ENCODE assay signal across 11 mouse cellular contexts in genomic region chr11:74767469-74767868, GRCm38 (mm10). TPM values are rescaled to one million over a fixed set of nuclear protein-coding genes. Genes with fewer than 3 reads are reported as not detected.
A peak's percentile ranks its signal among the peaks of the same experiment; 100 is the strongest.
DNase-seq lines count a peak whose midpoint lies in the region; ATAC-seq lines count a peak whose summit lies in the region.
"Had no signal": no experiment of that assay in that cellular context is flagged by ENCODE, and none has a peak within 500 bp of the region (broad histone marks: within the 10 kb centered on the region; RNA-seq: fewer than 3 reads in every experiment).

No protein-coding gene starts in this region.

- no peak for ATAC-seq in heart, embryonic 11.5 days (replicated peaks; ENCODE audit: insufficient number of reproducible peaks, low FRiP score, low TSS enrichment)
- ATAC-seq in erythroid progenitor cell, adult 5-6 weeks (replicated peaks; ENCODE audit: low FRiP score, poor library complexity, severe bottlenecking) = no peak
- no peak for ATAC-seq in intestine, embryonic 15.5 days
- ATAC-seq: lung, postnatal 0 days had no signal

- no peaks in the 10 kb centered on the region for H3K36me3 ChIP-seq in heart, embryonic 11.5 days (ENCODE audit: control insufficient read depth, insufficient read depth, low read length)
- no peaks in the 10 kb centered on the region for H3K36me3 ChIP-seq in intestine, embryonic 15.5 days
- H3K36me3 ChIP-seq: embryonic facial prominence, embryonic 10.5 days; liver, embryonic 13.5 days had no signal

- peaks cover 8% of the 10 kb centered on the region for H3K4me1 ChIP-seq in heart, embryonic 11.5 days (ENCODE audit: control insufficient read depth, insufficient read depth, low read length)
- H3K4me1 ChIP-seq in intestine, embryonic 15.5 days (replicated peaks) = peaks cover 8% of the 10 kb centered on the region; the same call in 1 of the 2 replicates

- WGBS in heart, embryonic 11.5 days (ENCODE audit: insufficient replicate concordance) = 72% methylated on average over 4 of the region's 4 CpGs
- 91% methylated on average over 4 of the region's 4 CpGs for WGBS in intestine, embryonic 15.5 days

- no peaks in the 10 kb centered on the region for H3K9me3 ChIP-seq in heart, embryonic 11.5 days (replicated peaks; ENCODE audit: control insufficient read depth, low read length)
- H3K9me3 ChIP-seq in intestine, embryonic 15.5 days = no peaks in the 10 kb centered on the region
- H3K9me3 ChIP-seq: embryonic facial prominence, embryonic 10.5 days; liver, embryonic 13.5 days had no signal

- no peak overlapping the region for H3K4me2 ChIP-seq in heart, embryonic 11.5 days
- H3K4me2 ChIP-seq in intestine, embryonic 15.5 days (replicated peaks) = no peak overlapping the region
- H3K4me2 ChIP-seq: liver, embryonic 13.5 days had no signal

- no peaks in the 10 kb centered on the region for H3K27me3 ChIP-seq in heart, embryonic 11.5 days (ENCODE audit: control insufficient read depth, insufficient read depth, low read length)
- H3K27me3 ChIP-seq in intestine, embryonic 15.5 days (replicated peaks) = no peaks in the 10 kb centered on the region
- H3K27me3 ChIP-seq: liver, embryonic 13.5 days had no signal

- H3K9ac ChIP-seq in heart, embryonic 11.5 days (ENCODE audit: low read depth, low read length) = no peak overlapping the region
- H3K9ac ChIP-seq in intestine, embryonic 15.5 days = no peak overlapping the region
- H3K9ac ChIP-seq: liver, embryonic 13.5 days had no signal

- H3K27ac ChIP-seq in heart, embryonic 11.5 days (ENCODE audit: low read depth, low read length) = 0 out of 2 replicates have a peak overlapping the region, but pooled peaks have one; percentile 3
- H3K27ac ChIP-seq in intestine, embryonic 15.5 days = no peak overlapping the region
- H3K27ac ChIP-seq: embryonic facial prominence, embryonic 10.5 days; liver, embryonic 13.5 days had no signal

- no peak overlapping the region for H3K4me3 ChIP-seq in heart, embryonic 11.5 days (ENCODE audit: low read depth, low read length)
- no peak overlapping the region for H3K4me3 ChIP-seq in intestine, embryonic 15.5 days (replicated peaks)
- H3K4me3 ChIP-seq: embryonic facial prominence, embryonic 10.5 days; liver, embryonic 13.5 days had no signal

- DNase-seq in heart, adult 11 months = peak; percentile 89
- no peak for DNase-seq in heart, postnatal 25 days (ENCODE audit: low spot score)
- peak; percentile 91 for DNase-seq in adrenal gland, adult 2 months
- peak; percentile 13 for DNase-seq in kidney, postnatal 10 days
- no peak for DNase-seq in spleen, postnatal 10 days (ENCODE audit: low spot score in 2 of 2)

- intact Hi-C loops in heart, postnatal 25 days (cut with DNase I) = no loop called here

RNA-seq across cellular contexts. Expression of gene Mettl16, which starts 3.2 kb away (rescaled TPM):
- total RNA-seq in heart, postnatal 25 days (2021) = 10 to 100 TPM; 14.0 to 15.1 TPM
- total RNA-seq in adrenal gland, adult 2 months (2021) = 10 to 100 TPM; 33.2 to 33.7 TPM
- 1.5 and 3.2 TPM in 2 replicates for polyA plus RNA-seq in adrenal gland, adult 2 months (2012; rRNA removed)
- 28.5 and 29.5 TPM in 2 replicates for polyA plus RNA-seq in heart, embryonic 11.5 days (2014; fragmentation: Nextera tagmentation; extraction: Ambion mirVana)
- total RNA-seq in erythroid progenitor cell, adult 5-6 weeks (2015; ENCODE audit: low replicate concordance) = 2.5 and 5.0 TPM in 2 replicates
- 3.1 and 5.4 TPM in 2 replicates for total RNA-seq in erythroid progenitor cell, adult 5-6 weeks (2017; ENCODE audit: low replicate concordance)
- 43.0 and 45.8 TPM in 2 replicates for polyA plus RNA-seq in intestine, embryonic 15.5 days (2015; fragmentation: Nextera tagmentation; extraction: Ambion mirVana)

RNA-seq across cellular contexts. Expression of gene Pafah1b1, which starts 43.0 kb away (rescaled TPM):
- 100 to 1,000 TPM; 206 to 224 TPM for total RNA-seq in heart, postnatal 25 days (2021)
- total RNA-seq in adrenal gland, adult 2 months (2021) = 100 to 1,000 TPM; 171 to 185 TPM
- 6.9 and 8.2 TPM in 2 replicates for polyA plus RNA-seq in adrenal gland, adult 2 months (2012; rRNA removed)
- 73.7 and 79.6 TPM in 2 replicates for polyA plus RNA-seq in heart, embryonic 11.5 days (2014; fragmentation: Nextera tagmentation; extraction: Ambion mirVana)
- 71.7 and 86.5 TPM in 2 replicates for total RNA-seq in erythroid progenitor cell, adult 5-6 weeks (2015; ENCODE audit: low replicate concordance)
- 70.0 and 99.2 TPM in 2 replicates for total RNA-seq in erythroid progenitor cell, adult 5-6 weeks (2017; ENCODE audit: low replicate concordance)
- 40.0 and 55.8 TPM in 2 replicates for polyA plus RNA-seq in intestine, embryonic 15.5 days (2015; fragmentation: Nextera tagmentation; extraction: Ambion mirVana)

Comparison
In these comparisons a context has a peak if more than half of its experiments do, and no peak if none do; other contexts are left out.
1. DNase-seq: peak in heart, adult 11 months (single experiment), adrenal gland, adult 2 months (single experiment) and kidney, postnatal 10 days (single experiment); none in heart, postnatal 25 days (single experiment) and spleen, postnatal 10 days (0 of 2).